Mouse (Mus musculus): ENCODE measurements around the gene Akap11. TPM values are rescaled to one million over a fixed set of nuclear protein-coding genes. Genes with fewer than 3 reads are reported as not detected.

Gene Akap11
- polyA plus RNA-seq, 1 experiment from 2014 or later, result 18.5 TPM

DNA sequence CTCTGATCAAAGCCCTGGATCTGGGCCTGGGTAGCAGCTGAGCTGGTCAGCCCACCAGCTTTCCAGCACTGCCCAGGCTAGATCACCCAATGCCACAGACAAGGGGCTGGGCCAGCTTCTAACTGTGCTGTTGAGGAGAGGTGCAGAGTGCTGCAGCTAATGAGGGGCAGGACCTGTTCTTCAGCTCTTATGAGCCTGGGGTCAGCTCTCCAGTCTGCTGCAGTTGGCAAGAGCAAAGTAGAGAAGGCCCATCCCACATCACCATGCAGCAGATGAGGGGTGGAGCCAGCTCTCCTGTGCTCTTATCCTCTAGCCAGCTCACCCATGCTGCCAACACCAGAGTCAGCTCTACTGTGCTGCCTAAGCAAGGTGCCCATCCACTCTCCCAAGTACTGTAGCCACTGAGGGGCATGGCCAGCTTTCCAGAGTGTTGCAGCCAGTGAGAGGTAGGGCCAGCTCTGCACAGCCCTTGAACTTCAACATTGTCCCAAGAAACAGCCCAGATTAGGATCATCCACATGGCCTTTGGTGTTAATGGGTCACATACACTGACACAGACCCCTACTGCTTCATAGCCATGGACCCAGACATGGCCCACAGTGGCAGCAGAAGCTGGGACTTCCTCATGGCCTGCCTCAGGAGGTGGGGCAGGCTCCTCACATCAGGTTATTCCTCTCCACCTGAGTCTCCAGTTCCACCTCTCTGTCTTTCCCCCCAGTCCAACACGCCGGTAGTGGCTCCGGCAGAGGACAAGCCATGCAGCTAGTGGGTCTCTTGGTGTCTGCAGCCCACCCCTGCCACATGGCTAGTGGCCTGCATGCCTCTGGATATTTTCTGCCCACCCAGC, 10.8 kb downstream of the Akap11 start:
- 98% methylated on average over 3 of the region's 3 CpGs for WGBS
- Histone ChIP-seq H3K36me3 (peaks cover 16% of the 10 kb centered on the region), H3K4me1 (replicated peaks) (peaks cover 9% of the 10 kb centered on the region; the same call in 1 of the 2 replicates), H3K27me3 (ENCODE audit: insufficient read depth, poor library complexity, severe bottlenecking) (no peaks in the 10 kb centered on the region), H3K27ac (no peak overlapping the region), H3K9me3 (no peaks in the 10 kb centered on the region), H3K4me3 (no peak overlapping the region)
- DNase-seq (ENCODE audit: low spot score), result no peak

DNA sequence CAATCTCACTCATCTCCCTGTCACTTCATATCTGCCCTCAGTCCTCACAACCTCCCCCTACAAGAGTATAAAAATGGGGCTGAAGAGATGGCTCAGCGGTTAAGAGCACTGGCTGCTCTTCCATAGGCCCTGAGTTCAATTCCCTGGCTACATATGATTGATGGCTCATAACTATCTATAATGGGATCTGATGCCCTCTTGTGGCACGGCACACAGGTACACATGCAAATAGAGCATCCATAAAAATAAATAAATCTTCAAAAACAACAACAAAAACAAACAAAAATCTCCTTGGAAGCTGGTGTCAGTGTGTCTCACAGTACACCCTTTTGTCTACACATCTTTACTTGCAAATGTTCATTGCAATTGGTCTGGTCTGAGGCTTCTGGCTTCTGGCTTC, 11.5 kb downstream of the Akap11 start:
- Histone ChIP-seq H3K36me3 (peaks cover 23% of the 10 kb centered on the region), H3K4me1 (replicated peaks) (peaks cover 9% of the 10 kb centered on the region; the same call in 1 of the 2 replicates), H3K4me3 (no peak overlapping the region), H3K27ac (no peak overlapping the region), H3K27me3 (ENCODE audit: insufficient read depth, poor library complexity, severe bottlenecking) (no peaks in the 10 kb centered on the region), H3K9me3 (no peaks in the 10 kb centered on the region)
- WGBS, result 88% methylated on average over 2 of the region's 2 CpGs
- DNase-seq (ENCODE audit: low spot score), result no peak

- Histone ChIP-seq H3K4me3 (no peak overlapping the region), H3K4me1 (replicated peaks) (no peaks in the 10 kb centered on the region), H3K9me3 (no peaks in the 10 kb centered on the region), H3K27ac (no peak overlapping the region), H3K27me3 (ENCODE audit: insufficient read depth, poor library complexity, severe bottlenecking) (no peaks in the 10 kb centered on the region), H3K36me3 (peaks cover 92% of the 10 kb centered on the region)
- DNase-seq (ENCODE audit: low spot score), result no peak
- 84% methylated on average over 9 of the region's 9 CpGs for WGBS
These were observed 25.9 kb downstream of the Akap11 start for GRCm38 (mm10) chr14:78510713-78511112.

DNA sequence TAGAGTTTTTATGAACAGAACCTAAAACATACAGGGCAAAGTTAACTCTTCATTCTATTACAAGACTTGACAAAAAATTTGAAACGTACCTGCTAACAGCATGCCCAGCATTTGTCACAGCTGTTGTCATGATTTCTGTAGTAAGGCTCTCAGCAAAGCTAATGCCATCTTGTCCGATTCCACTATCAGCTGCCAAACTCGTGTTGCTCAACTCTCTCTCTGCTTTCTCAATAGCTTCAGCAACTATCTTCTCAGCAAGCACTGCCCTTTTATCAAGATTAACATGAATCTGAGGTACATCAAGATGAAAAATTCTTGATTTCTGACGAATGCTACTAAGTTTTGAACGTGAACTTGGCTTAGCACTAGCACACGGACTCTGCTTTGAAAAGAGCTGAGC, 26.8 kb downstream of the Akap11 start:
- no peaks in the 10 kb centered on the region for H3K27me3 ChIP-seq (ENCODE audit: insufficient read depth, poor library complexity, severe bottlenecking)
- no peak overlapping the region for H3K27ac ChIP-seq
- 94% methylated on average over 6 of the region's 6 CpGs for WGBS
- no peaks in the 10 kb centered on the region for H3K9me3 ChIP-seq
- H3K4me1 ChIP-seq (replicated peaks), result no peaks in the 10 kb centered on the region
- no peak for DNase-seq (ENCODE audit: low spot score)
- H3K4me3 ChIP-seq, result no peak overlapping the region
- peaks cover 96% of the 10 kb centered on the region for H3K36me3 ChIP-seq

- H3K27me3 ChIP-seq (ENCODE audit: insufficient read depth, poor library complexity, severe bottlenecking), result no peaks in the 10 kb centered on the region
- 73% methylated on average over 3 of the region's 3 CpGs for WGBS
- no peaks in the 10 kb centered on the region for H3K4me1 ChIP-seq (replicated peaks)
- DNase-seq (ENCODE audit: low spot score), result no peak
- peaks cover 56% of the 10 kb centered on the region for H3K36me3 ChIP-seq
- no peaks in the 10 kb centered on the region for H3K9me3 ChIP-seq
- H3K4me3 ChIP-seq, result no peak overlapping the region
- H3K27ac ChIP-seq, result no peak overlapping the region
These were observed 36.0 kb downstream of the Akap11 start for GRCm38 (mm10) chr14:78500578-78500977.

DNA sequence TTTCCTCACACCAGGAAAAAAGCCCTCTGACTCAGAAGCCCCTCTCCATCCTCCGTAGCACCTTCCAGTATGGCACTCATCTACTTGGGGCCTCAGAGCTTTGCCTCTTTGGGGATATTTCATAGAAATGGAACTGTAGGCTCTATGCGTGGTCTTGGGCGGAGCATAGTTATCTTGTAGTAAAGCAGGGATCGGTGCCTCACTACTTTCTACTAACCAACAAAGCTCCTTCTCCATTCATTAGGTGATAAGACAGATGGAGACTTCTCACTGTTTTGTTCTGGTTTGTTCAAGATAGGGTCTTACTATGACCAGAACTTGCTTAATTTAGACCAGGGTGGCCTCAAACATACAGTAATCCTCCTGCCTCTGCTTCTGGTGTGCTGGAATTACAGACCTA, 39.9 kb downstream of the Akap11 start:
- Histone ChIP-seq H3K36me3 (peaks cover 70% of the 10 kb centered on the region), H3K27me3 (ENCODE audit: insufficient read depth, poor library complexity, severe bottlenecking) (no peaks in the 10 kb centered on the region), H3K27ac (no peak overlapping the region), H3K4me1 (replicated peaks) (no peaks in the 10 kb centered on the region), H3K9me3 (no peaks in the 10 kb centered on the region), H3K4me3 (no peak overlapping the region)
- DNase-seq (ENCODE audit: low spot score), result no peak
- 93% methylated on average over 4 of the region's 4 CpGs for WGBS

DNA sequence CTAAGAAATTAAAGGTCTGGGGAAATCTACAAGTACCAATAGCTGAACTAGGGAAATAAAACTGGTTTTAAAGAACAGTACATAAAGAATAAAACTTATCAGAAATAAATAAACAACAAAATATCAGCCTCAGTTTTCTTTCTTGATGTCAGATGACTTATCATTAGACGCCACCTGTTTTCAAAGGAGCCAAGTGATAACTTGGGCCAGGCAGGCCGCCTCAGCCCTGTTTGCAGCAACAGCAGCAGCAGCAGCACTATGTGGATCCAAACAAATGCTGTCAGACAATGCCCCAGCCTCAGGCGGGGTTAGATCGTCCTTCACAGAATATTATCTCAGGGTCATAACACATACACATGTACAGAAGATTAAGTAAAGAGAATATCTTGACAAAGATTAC, 41.4 kb downstream of the Akap11 start:
- peaks cover 69% of the 10 kb centered on the region for H3K36me3 ChIP-seq
- no peak overlapping the region for H3K27ac ChIP-seq
- 86% methylated on average over 4 of the region's 4 CpGs for WGBS
- H3K4me3 ChIP-seq, result no peak overlapping the region
- no peak for DNase-seq (ENCODE audit: low spot score)
- H3K9me3 ChIP-seq, result no peaks in the 10 kb centered on the region
- H3K4me1 ChIP-seq (replicated peaks), result no peaks in the 10 kb centered on the region
- H3K27me3 ChIP-seq (ENCODE audit: insufficient read depth, poor library complexity, severe bottlenecking), result no peaks in the 10 kb centered on the region

DNA sequence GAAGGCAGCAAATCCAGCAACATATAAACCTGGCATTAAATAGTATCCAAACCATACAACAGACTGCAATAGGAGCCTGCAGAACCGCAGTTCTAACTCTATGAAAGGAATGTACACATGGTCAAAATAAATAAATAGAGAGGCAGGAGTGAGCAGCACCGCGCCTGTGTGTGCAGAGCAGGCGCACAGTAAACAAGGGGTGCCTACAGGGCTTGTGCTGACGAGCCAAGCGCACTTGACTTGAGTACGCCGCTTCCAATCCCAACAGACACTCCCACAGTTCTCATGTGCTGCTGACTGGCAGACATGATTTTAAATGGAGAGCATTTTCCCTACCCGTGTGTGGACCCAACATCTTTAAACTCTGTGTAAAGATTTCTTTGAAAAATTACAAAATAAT, 44.0 kb downstream of the Akap11 start:
- no peaks in the 10 kb centered on the region for H3K4me1 ChIP-seq (replicated peaks)
- DNase-seq (ENCODE audit: low spot score), result no peak
- no peaks in the 10 kb centered on the region for H3K9me3 ChIP-seq
- peaks cover 53% of the 10 kb centered on the region for H3K36me3 ChIP-seq
- no peak overlapping the region for H3K4me3 ChIP-seq
- H3K27me3 ChIP-seq (ENCODE audit: insufficient read depth, poor library complexity, severe bottlenecking), result no peaks in the 10 kb centered on the region
- no peak overlapping the region for H3K27ac ChIP-seq
- WGBS, result 79% methylated on average over 9 of the region's 9 CpGs

DNA sequence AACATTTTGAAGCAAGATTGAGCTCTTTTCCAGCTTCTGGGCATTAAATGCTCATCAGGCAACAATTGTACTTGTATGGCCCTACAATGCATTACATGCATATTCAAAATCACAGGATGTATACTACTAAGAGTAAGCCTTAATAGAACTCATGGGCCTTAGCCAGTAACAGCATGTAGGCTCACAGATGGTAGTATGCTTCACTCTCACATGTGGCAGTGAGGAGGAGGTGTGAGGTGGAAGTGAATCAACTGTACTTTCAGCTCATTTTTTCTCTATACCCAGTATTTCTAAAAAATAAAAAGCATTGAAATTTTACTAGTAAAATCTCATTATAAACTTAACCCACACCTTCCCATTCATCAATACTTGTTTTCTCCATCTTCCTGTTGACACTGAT, 45.2 kb downstream of the Akap11 start:
- no peak overlapping the region for H3K4me3 ChIP-seq
- no peaks in the 10 kb centered on the region for H3K9me3 ChIP-seq
- DNase-seq (ENCODE audit: low spot score), result no peak
- H3K4me1 ChIP-seq (replicated peaks), result no peaks in the 10 kb centered on the region
- H3K27me3 ChIP-seq (ENCODE audit: insufficient read depth, poor library complexity, severe bottlenecking), result no peaks in the 10 kb centered on the region
- no peak overlapping the region for H3K27ac ChIP-seq
- peaks cover 46% of the 10 kb centered on the region for H3K36me3 ChIP-seq

DNA sequence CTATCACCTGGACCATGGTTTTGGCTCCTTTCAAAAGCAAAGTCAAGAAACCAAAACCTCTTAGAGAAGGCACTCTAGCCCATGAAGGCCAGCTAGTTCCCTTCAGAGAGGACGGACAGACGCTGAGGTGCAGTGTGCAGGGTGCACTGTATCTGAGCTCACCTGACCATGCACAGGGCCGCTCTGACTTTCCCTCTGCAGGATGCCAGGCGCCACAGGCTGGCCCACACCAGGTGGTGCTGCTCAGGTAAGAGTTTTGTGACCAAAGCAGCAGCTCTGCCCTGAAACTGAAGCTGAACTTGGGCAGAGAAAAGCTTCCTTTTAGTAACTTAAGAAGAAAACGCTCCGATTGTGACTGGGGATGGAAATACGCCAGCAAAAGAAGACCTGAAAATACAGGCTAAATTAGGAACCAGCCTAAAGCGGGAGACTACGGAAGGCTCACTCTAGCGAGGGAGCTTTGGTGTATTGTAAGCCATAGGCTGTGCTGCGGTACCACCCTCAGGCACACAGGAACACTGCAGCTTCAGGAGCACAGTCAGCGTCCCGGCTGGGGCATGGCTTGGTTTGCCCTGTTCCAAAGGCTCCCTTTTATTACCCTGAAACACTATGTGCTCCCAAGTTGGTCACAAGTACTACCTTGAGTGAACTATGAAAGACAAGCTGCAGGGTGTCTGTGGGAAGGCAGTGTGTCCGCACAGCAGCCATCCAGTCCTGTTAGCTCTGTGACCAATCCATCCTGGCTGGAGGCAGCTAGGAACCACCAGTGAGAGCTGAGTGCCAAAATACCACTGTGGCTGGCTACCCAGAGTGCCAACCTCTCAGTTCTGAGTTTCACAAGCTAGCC, 54.0 kb downstream of the Akap11 start:
- H3K36me3 ChIP-seq, result no peaks in the 10 kb centered on the region
- peak; percentile 36 for DNase-seq (ENCODE audit: low spot score)
- H3K4me3 ChIP-seq, result no peak overlapping the region

DNA sequence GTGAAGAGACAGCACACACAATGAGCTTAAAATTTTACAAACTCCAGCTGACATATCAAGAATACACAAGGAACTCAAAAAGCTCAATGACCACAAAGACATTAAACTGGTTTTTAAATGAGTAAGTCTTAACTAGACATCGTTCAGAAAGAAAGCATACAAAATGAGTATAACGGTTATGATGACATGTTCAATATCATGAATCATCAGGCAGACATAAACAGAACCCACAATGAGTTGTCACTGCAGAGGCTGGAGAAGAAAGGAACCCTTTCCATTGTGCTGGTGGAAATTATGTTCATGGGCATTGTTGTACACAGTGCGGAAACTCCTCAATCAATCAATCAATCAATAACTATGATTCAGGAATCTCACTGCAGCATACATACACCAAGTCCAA, 62.5 kb downstream of the Akap11 start:
- no peak overlapping the region for H3K4me3 ChIP-seq
- 95% methylated on average over 3 of the region's 3 CpGs for WGBS
- H3K9me3 ChIP-seq, result no peaks in the 10 kb centered on the region
- H3K27ac ChIP-seq, result no peak overlapping the region
- H3K4me1 ChIP-seq (replicated peaks), result no peaks in the 10 kb centered on the region
- no peaks in the 10 kb centered on the region for H3K36me3 ChIP-seq
- H3K27me3 ChIP-seq (ENCODE audit: insufficient read depth, poor library complexity, severe bottlenecking), result no peaks in the 10 kb centered on the region
- DNase-seq (ENCODE audit: low spot score), result no peak

More for the DNA sequence above, 54.0 kb downstream of the Akap11 start:
- Histone ChIP-seq H3K4me1 (replicated peaks) (no peaks in the 10 kb centered on the region), H3K9me3 (no peaks in the 10 kb centered on the region), H3K27ac (no peak overlapping the region), H3K27me3 (ENCODE audit: insufficient read depth, poor library complexity, severe bottlenecking) (no peaks in the 10 kb centered on the region)
- 27% methylated on average over 14 of the region's 14 CpGs for WGBS

- no peaks in the 10 kb centered on the region for H3K4me1 ChIP-seq (replicated peaks)
- no peaks in the 10 kb centered on the region for H3K9me3 ChIP-seq
- H3K36me3 ChIP-seq, result no peaks in the 10 kb centered on the region
- no peaks in the 10 kb centered on the region for H3K27me3 ChIP-seq (ENCODE audit: insufficient read depth, poor library complexity, severe bottlenecking)
- no peak overlapping the region for H3K27ac ChIP-seq
- DNase-seq (ENCODE audit: low spot score), result no peak
- 97% methylated on average over 4 of the region's 4 CpGs for WGBS
- no peak overlapping the region for H3K4me3 ChIP-seq
These were observed 65.9 kb downstream of the Akap11 start for GRCm38 (mm10) chr14:78470714-78471113.

DNA sequence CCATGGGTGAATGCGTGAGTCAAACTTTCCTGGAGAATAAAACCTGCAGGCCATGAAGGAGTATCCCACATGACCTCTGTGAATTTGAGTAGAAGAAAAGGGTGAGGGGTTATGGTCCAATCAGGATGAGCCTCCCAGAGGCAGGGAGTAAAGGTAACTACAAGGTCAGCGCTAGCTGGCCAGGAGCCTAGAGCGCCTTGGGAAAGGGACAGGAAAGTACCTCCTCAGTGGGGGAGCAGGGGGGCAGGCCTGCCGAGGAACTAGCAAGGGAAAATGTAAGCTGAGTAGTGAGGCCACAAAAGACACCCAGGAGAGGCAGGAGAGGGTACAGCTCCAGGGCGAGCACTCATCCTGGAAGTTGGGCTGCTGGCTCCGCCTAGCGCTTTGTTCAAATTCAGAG, 67.6 kb downstream of the Akap11 start:
- Histone ChIP-seq H3K4me1 (replicated peaks) (no peaks in the 10 kb centered on the region), H3K9me3 (no peaks in the 10 kb centered on the region), H3K27ac (no peak overlapping the region), H3K4me3 (no peak overlapping the region), H3K36me3 (no peaks in the 10 kb centered on the region), H3K27me3 (ENCODE audit: insufficient read depth, poor library complexity, severe bottlenecking) (no peaks in the 10 kb centered on the region)
- 81% methylated on average over 7 of the region's 7 CpGs for WGBS
- no peak for DNase-seq (ENCODE audit: low spot score)

Measured in hindbrain, embryonic 10.5 days (tissue).